Mouse (Mus musculus): ENCODE data around the gene Stk4. TPM values are rescaled to one million over a fixed set of nuclear protein-coding genes. Genes with fewer than 3 reads are reported as not detected.

Stk4 gene
- polyA plus RNA-seq, 1 experiment from 2014 or later, result 17.2 TPM

- H3K4me2 ChIP-seq (ENCODE audit: low read length), result no peak overlapping the region
- H3K4me1 ChIP-seq (ENCODE audit: control insufficient read depth, insufficient read depth, low read length), result no peaks in the 10 kb centered on the region; the same call in 1 of the 2 replicates
- no peak for ATAC-seq
- WGBS, result 96% methylated on average over 12 of the region's 12 CpGs
- no peaks in the 10 kb centered on the region; the same call in 1 of the 2 replicates for H3K36me3 ChIP-seq (ENCODE audit: control insufficient read depth, insufficient read depth, low read length)
- no peaks in the 10 kb centered on the region for H3K9me3 ChIP-seq (replicated peaks; ENCODE audit: control insufficient read depth, low read length, poor library complexity, severe bottlenecking)
- no peak overlapping the region for H3K4me3 ChIP-seq (ENCODE audit: low read depth, low read length)
- no peaks in the 10 kb centered on the region for H3K27me3 ChIP-seq (ENCODE audit: control insufficient read depth, insufficient read depth, low read depth, low read length)
- no peak overlapping the region for H3K9ac ChIP-seq (ENCODE audit: low read depth, low read length)
- no peak overlapping the region for H3K27ac ChIP-seq (ENCODE audit: low read length)
Observed at GRCm38 (mm10) chr2:164146556-164146955, 76.4 kb downstream of the Stk4 start.

DNA sequence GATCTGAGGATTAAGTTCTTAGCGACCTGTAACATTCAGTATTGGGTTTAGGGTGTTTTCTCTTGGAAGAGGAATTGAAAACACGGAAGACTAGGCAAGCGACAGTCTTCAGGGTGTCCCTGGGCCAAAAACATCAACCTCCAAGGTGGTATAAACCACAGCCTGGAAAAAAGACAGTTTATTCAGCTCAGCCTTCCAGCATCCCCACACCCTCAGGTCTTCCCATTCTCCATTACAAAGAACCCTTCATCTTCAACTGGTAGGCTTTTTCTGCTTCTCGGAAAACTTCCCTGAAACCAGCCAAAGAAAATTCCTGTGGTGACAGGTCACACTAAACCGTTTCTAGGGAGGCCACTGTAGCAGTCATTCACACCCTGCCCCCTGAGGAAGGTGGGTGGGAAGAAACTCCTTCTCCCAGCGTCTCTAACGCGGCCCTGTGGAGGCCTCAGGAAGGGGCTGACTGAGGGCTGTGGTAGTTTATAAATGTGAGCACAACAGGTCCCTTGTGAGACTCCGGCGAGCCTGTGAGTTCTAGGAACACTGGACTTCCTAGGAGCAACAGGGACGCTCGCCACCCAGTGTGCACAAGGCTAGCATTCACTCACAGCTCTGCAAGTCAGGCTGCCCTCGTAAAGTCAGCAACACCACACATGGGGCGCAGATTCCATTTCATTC lies 80.1 kb downstream of the Stk4 start:
- no peak for ATAC-seq
- Histone ChIP-seq H3K4me2 (ENCODE audit: low read length) (no peak overlapping the region), H3K9me3 (replicated peaks; ENCODE audit: control insufficient read depth, low read length, poor library complexity, severe bottlenecking) (no peaks in the 10 kb centered on the region), H3K36me3 (ENCODE audit: control insufficient read depth, insufficient read depth, low read length) (peaks cover 9% of the 10 kb centered on the region), H3K4me3 (ENCODE audit: low read depth, low read length) (no peak overlapping the region), H3K27ac (ENCODE audit: low read length) (no peak overlapping the region), H3K27me3 (ENCODE audit: control insufficient read depth, insufficient read depth, low read depth, low read length) (no peaks in the 10 kb centered on the region), H3K4me1 (ENCODE audit: control insufficient read depth, insufficient read depth, low read length) (no peaks in the 10 kb centered on the region), H3K9ac (ENCODE audit: low read depth, low read length) (no peak overlapping the region)
- WGBS, result 56% methylated on average over 14 of the region's 14 CpGs

DNA sequence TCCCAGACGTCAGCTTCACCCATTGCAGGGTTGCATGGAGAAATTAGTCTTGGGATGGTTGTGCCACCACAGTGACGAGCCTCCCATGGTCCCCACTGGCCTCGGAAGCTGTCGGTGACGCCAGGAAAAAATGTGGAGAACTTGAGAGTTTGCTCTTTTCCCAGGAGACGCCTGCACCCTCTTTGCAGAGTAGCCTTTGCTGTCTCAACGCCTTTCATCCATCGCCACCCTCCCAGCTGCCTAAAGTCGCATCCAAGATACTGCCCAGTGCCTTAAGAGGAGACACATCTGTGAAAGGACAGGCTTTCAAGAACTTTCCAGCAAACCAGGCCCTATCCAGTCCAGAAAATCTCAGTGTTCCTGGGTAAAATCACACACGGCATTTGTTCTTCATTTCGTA lies 82.2 kb downstream of the Stk4 start:
- Histone ChIP-seq H3K27me3 (ENCODE audit: control insufficient read depth, insufficient read depth, low read depth, low read length) (no peaks in the 10 kb centered on the region), H3K4me2 (ENCODE audit: low read length) (no peak overlapping the region), H3K9me3 (replicated peaks; ENCODE audit: control insufficient read depth, low read length, poor library complexity, severe bottlenecking) (no peaks in the 10 kb centered on the region), H3K4me3 (ENCODE audit: low read depth, low read length) (no peak overlapping the region), H3K27ac (ENCODE audit: low read length) (no peak overlapping the region), H3K36me3 (ENCODE audit: control insufficient read depth, insufficient read depth, low read length) (peaks cover 9% of the 10 kb centered on the region), H3K4me1 (ENCODE audit: control insufficient read depth, insufficient read depth, low read length) (no peaks in the 10 kb centered on the region), H3K9ac (ENCODE audit: low read depth, low read length) (no peak overlapping the region)
- ATAC-seq, result no peak
- WGBS, result 94% methylated on average over 11 of the region's 11 CpGs

GRCm38 (mm10) chr2:164154007-164154406 lies 83.9 kb downstream of the Stk4 start:
- Histone ChIP-seq H3K4me2 (ENCODE audit: low read length) (no peak overlapping the region), H3K27ac (ENCODE audit: low read length) (no peak overlapping the region), H3K4me1 (ENCODE audit: control insufficient read depth, insufficient read depth, low read length) (no peaks in the 10 kb centered on the region), H3K4me3 (ENCODE audit: low read depth, low read length) (no peak overlapping the region), H3K9me3 (replicated peaks; ENCODE audit: control insufficient read depth, low read length, poor library complexity, severe bottlenecking) (no peaks in the 10 kb centered on the region), H3K36me3 (ENCODE audit: control insufficient read depth, insufficient read depth, low read length) (peaks cover 9% of the 10 kb centered on the region), H3K9ac (ENCODE audit: low read depth, low read length) (no peak overlapping the region), H3K27me3 (ENCODE audit: control insufficient read depth, insufficient read depth, low read depth, low read length) (no peaks in the 10 kb centered on the region)
- WGBS, result 91% methylated on average over 10 of the region's 10 CpGs
- no peak for ATAC-seq

GRCm38 (mm10) chr2:164156158-164156557 lies 86.0 kb downstream of the Stk4 start:
- Histone ChIP-seq H3K36me3 (ENCODE audit: control insufficient read depth, insufficient read depth, low read length) (peaks cover 9% of the 10 kb centered on the region), H3K4me1 (ENCODE audit: control insufficient read depth, insufficient read depth, low read length) (no peaks in the 10 kb centered on the region), H3K9me3 (replicated peaks; ENCODE audit: control insufficient read depth, low read length, poor library complexity, severe bottlenecking) (no peaks in the 10 kb centered on the region), H3K4me2 (ENCODE audit: low read length) (no peak overlapping the region), H3K27me3 (ENCODE audit: control insufficient read depth, insufficient read depth, low read depth, low read length) (no peaks in the 10 kb centered on the region), H3K9ac (ENCODE audit: low read depth, low read length) (no peak overlapping the region), H3K4me3 (ENCODE audit: low read depth, low read length) (no peak overlapping the region), H3K27ac (ENCODE audit: low read length) (no peak overlapping the region)
- WGBS, result 90% methylated on average over 7 of the region's 7 CpGs
- no peak for ATAC-seq

GRCm38 (mm10) chr2:164158838-164159237 lies 88.7 kb downstream of the Stk4 start:
- H3K4me3 ChIP-seq (ENCODE audit: low read depth, low read length), result no peak overlapping the region
- no peak for ATAC-seq
- no peaks in the 10 kb centered on the region for H3K4me1 ChIP-seq (ENCODE audit: control insufficient read depth, insufficient read depth, low read length)
- H3K9me3 ChIP-seq (replicated peaks; ENCODE audit: control insufficient read depth, low read length, poor library complexity, severe bottlenecking), result no peaks in the 10 kb centered on the region
- H3K9ac ChIP-seq (ENCODE audit: low read depth, low read length), result no peak overlapping the region
- WGBS, result 94% methylated on average over 2 of the region's 2 CpGs
- no peak overlapping the region for H3K27ac ChIP-seq (ENCODE audit: low read length)
- H3K27me3 ChIP-seq (ENCODE audit: control insufficient read depth, insufficient read depth, low read depth, low read length), result no peaks in the 10 kb centered on the region
- H3K36me3 ChIP-seq (ENCODE audit: control insufficient read depth, insufficient read depth, low read length), result no peaks in the 10 kb centered on the region
- no peak overlapping the region for H3K4me2 ChIP-seq (ENCODE audit: low read length)

- Histone ChIP-seq H3K27me3 (ENCODE audit: control insufficient read depth, insufficient read depth, low read depth, low read length) (peaks cover 10% of the 10 kb centered on the region), H3K4me1 (ENCODE audit: control insufficient read depth, insufficient read depth, low read length) (no peaks in the 10 kb centered on the region), H3K9me3 (replicated peaks; ENCODE audit: control insufficient read depth, low read length, poor library complexity, severe bottlenecking) (no peaks in the 10 kb centered on the region), H3K9ac (ENCODE audit: low read depth, low read length) (no peak overlapping the region), H3K36me3 (ENCODE audit: control insufficient read depth, insufficient read depth, low read length) (no peaks in the 10 kb centered on the region), H3K4me3 (ENCODE audit: low read depth, low read length) (no peak overlapping the region), H3K27ac (ENCODE audit: low read length) (no peak overlapping the region), H3K4me2 (ENCODE audit: low read length) (no peak overlapping the region)
- no peak for ATAC-seq
- 86% methylated on average over 11 of the region's 11 CpGs for WGBS
Observed at GRCm38 (mm10) chr2:164161515-164162055, 91.5 kb downstream of the Stk4 start.

- Histone ChIP-seq H3K27ac (ENCODE audit: low read length) (no peak overlapping the region), H3K9me3 (replicated peaks; ENCODE audit: control insufficient read depth, low read length, poor library complexity, severe bottlenecking) (no peaks in the 10 kb centered on the region), H3K36me3 (ENCODE audit: control insufficient read depth, insufficient read depth, low read length) (no peaks in the 10 kb centered on the region), H3K9ac (ENCODE audit: low read depth, low read length) (no peak overlapping the region), H3K4me3 (ENCODE audit: low read depth, low read length) (no peak overlapping the region), H3K27me3 (ENCODE audit: control insufficient read depth, insufficient read depth, low read depth, low read length) (peaks cover 43% of the 10 kb centered on the region), H3K4me1 (ENCODE audit: control insufficient read depth, insufficient read depth, low read length) (peaks cover 4% of the 10 kb centered on the region), H3K4me2 (ENCODE audit: low read length) (no peak overlapping the region)
- 96% methylated on average over 5 of the region's 5 CpGs for WGBS
- ATAC-seq, result no peak
Observed at GRCm38 (mm10) chr2:164164941-164165340, 94.8 kb downstream of the Stk4 start.

GRCm38 (mm10) chr2:164167752-164168570 lies 97.8 kb downstream of the Stk4 start:
- Histone ChIP-seq H3K4me2 (ENCODE audit: low read length) (peak overlapping the region; percentile 65), H3K9me3 (replicated peaks; ENCODE audit: control insufficient read depth, low read length, poor library complexity, severe bottlenecking) (no peaks in the 10 kb centered on the region), H3K27ac (ENCODE audit: low read length) (no peak overlapping the region), H3K9ac (ENCODE audit: low read depth, low read length) (peak overlapping the region; percentile 57), H3K27me3 (ENCODE audit: control insufficient read depth, insufficient read depth, low read depth, low read length) (peaks cover 62% of the 10 kb centered on the region), H3K4me1 (ENCODE audit: control insufficient read depth, insufficient read depth, low read length) (peaks cover 12% of the 10 kb centered on the region), H3K36me3 (ENCODE audit: control insufficient read depth, insufficient read depth, low read length) (no peaks in the 10 kb centered on the region), H3K4me3 (ENCODE audit: low read depth, low read length) (peak overlapping the region; percentile 44)
- peak; percentile 84 for ATAC-seq
- 14% methylated on average over 85 of the region's 90 CpGs for WGBS
